Mouse (Mus musculus): ENCODE data around the gene Cst11.

DNA sequence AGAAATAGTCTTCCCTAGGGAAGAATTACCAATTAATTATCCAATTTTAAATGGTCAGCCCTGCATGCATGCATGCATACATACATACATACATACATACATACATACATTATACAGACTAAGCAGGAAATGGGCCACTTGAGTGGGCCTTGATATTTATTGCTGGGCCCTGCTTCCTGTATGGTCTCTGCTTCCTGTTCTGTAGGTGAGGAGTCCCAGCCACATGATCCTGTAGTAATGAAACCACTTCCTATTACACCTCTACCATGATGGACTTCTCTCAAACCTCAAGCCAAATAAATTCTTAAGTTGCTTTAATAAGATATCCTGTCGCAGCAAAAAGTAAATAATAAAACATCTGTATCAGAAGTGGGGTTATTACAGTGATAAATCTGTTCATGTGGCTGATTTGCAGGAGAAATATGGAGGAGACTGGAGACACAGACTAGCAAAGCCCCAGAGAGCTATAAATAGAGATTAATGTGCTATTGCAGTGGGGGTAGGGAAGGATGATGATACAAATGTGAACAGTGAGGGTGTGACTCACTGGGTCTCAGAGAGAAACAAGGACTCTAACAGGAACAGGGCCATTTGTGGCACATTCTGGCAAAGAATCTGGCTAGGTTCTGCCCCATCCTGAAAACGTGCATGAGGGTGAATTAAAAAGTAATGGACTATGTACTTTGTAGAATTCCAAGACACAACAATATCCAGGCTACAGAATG, 51.9 kb downstream of the Cst11 start:
- TF ChIP-seq CTCF (IDR thresholded peaks at IDR 0.05; ENCODE audit: extremely low read depth, insufficient read depth, low read length), result no peak
- TF ChIP-seq POLR2A (IDR thresholded peaks at IDR 0.05; ENCODE audit: extremely low read depth, insufficient read depth, low read length), result no peak

Measured in cortical plate, adult 2 months (tissue).